Mouse (Mus musculus) limb, embryonic 14.5 days (tissue): ENCODE measurements around the gene Tekt5. TPM values are rescaled to one million over a fixed set of nuclear protein-coding genes. Genes with fewer than 3 reads are reported as not detected.

Experiments
- ATAC-seq: fragments of 200-750 bp; cut with Nextera tagmentation; 2 replicates; pipeline ENCODE4 v1.8.0; 2017; ENCODE audit warnings: low read depth, moderate number of reproducible peaks, moderate TSS enrichment; ENCODE audit not compliant: low FRiP score
- DNase-seq: peaks from one replicate; pipeline ENCODE4 v3.0.0-alpha.2; 2015; ENCODE audit warnings: low spot score
- H3K27ac ChIP-seq: fragments of 300-500 bp; sonication (generic); replicated peaks from 2 replicates; pipeline ENCODE4 v1.5.1; 2014; ENCODE audit warnings: low read depth, mild to moderate bottlenecking, low read length, moderate library complexity, mixed read lengths
- H3K27me3 ChIP-seq: fragments of 300-500 bp; sonication (generic); 2 replicates; pipeline ENCODE4 v1.6.1; 2014; ENCODE audit warnings: low read length, mixed read lengths; ENCODE audit not compliant: control insufficient read depth, insufficient read depth
- H3K36me3 ChIP-seq: fragments of 300-500 bp; sonication (generic); 2 replicates; pipeline ENCODE4 v1.6.1; 2014; ENCODE audit warnings: mild to moderate bottlenecking, low read length, moderate library complexity, mixed read lengths; ENCODE audit not compliant: control insufficient read depth, insufficient read depth
- H3K4me1 ChIP-seq: fragments of 300-500 bp; sonication (generic); 2 replicates; pipeline ENCODE4 v1.6.1; 2014; ENCODE audit warnings: antibody characterized with exemption, low read length, mixed read lengths; ENCODE audit not compliant: control insufficient read depth, insufficient read depth
- H3K4me2 ChIP-seq: fragments of 300-500 bp; sonication (generic); replicated peaks from 2 replicates; pipeline ENCODE4 v1.6.1; 2014; ENCODE audit warnings: low read depth, mild to moderate bottlenecking, low read length, moderate library complexity; ENCODE audit not compliant: severe bottlenecking
- H3K4me3 ChIP-seq: fragments of 300-500 bp; sonication (generic); replicated peaks from 2 replicates; pipeline ENCODE4 v1.5.1; 2014; ENCODE audit warnings: low read length
- H3K9ac ChIP-seq: fragments of 300-500 bp; sonication (generic); 2 replicates; pipeline ENCODE4 v1.6.1; 2014; ENCODE audit warnings: mild to moderate bottlenecking, low read depth, low read length, moderate library complexity; ENCODE audit not compliant: severe bottlenecking
- H3K9me3 ChIP-seq: fragments of 300-500 bp; sonication (generic); 2 replicates; pipeline ENCODE4 v1.6.1; 2016; ENCODE audit warnings: low read length; ENCODE audit not compliant: control insufficient read depth
- POLR2A ChIP-seq: fragments of 200-500 bp; IDR thresholded peaks from 2 replicates; pipeline ENCODE4 v1.8.0; 2012; ENCODE audit warnings: inconsistent platforms, mild to moderate bottlenecking, moderate library complexity, borderline replicate concordance; ENCODE audit not compliant: insufficient read depth, insufficient read length; ENCODE audit errors: extremely low read depth
- WGBS: fragments of 180-500 bp; shearing (Covaris S2); extraction: QIAGEN DNeasy Blood & Tissue Kit; methylation state at CpG from one replicate; pipeline ENCODE4 v1.1.7; 2014; 5-methylcytosine and 5-hydroxymethylcytosine counted together
- polyA plus RNA-seq, 2 experiments: library from polyadenylated mRNA; depleted of rRNA in 1 of 2; stranded (reverse) in 1 of 2; unstranded in 1 of 2; fragments of >200 nt; fragmentation: Nextera tagmentation in 1 of 2; extraction: Ambion mirVana in 1 of 2; gene quantifications; 2 replicates each; pipeline versions ENCODE4 v1.2.1 to v1.2.3; 2012 to 2014

Gene Tekt5
- 1.2 and 1.4 TPM in 2 replicates for polyA plus RNA-seq (2012; rRNA removed)
- polyA plus RNA-seq (2014; fragmentation: Nextera tagmentation; extraction: Ambion mirVana): 1.1 and 2.0 TPM in 2 replicates

DNA sequence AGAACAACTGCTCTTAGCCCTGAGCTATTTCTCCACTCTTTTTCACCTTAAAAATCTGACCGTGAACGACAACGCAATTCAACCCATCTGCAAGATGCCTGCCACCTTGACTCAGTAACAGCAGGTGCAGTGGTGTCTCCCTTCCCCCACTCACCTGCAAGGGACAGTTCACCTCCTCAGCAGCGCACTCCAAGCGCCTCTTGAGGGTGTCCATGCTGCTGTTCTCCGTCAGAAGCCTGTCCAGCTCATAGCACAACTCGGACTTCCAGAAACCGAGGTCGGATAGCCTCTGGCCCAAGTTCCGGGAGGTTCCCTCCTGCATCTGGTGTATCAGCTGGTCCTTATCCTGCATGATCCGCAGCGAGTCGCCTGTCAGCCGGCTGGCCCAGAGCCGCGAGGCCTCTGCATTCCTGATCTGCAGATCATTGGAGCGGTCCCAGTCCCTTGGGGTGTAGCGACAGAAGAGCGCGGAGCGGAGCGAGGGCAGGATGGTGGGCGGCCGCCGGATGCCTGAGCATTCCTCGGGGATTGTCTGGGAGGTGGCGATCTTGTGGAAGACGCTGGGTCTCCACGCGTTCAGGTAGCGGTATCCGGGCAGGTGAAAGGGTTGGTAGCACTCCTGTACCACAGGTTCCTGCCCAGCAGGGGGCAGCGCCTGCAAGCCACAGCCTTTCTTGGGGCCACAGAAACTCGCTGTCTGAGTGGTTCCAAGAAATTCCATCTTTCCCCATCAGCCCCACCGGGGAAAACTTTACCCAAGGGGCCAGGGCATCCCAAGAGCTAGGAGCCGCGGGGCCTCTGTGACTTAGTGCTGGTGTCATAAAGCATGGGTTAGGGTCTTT lies at the start of gene Tekt5:
TSS of gene Tekt5 (minus strand) at position 792 of the 842 bp plus-strand sequence.
- no peak within 1 kb of the TSS for H3K27ac ChIP-seq
- ATAC-seq (peak; percentile 50; the same call in 1 of the 2 replicates), DNase-seq (no peak)
- no peaks in the 10 kb centered on the region for H3K36me3 ChIP-seq
- H3K9ac ChIP-seq: no peak within 1 kb of the TSS
- H3K9me3 ChIP-seq: no peaks in the 10 kb centered on the region
- no peaks in the 10 kb centered on the region; the same call in 1 of the 2 replicates for H3K27me3 ChIP-seq
- H3K4me1 ChIP-seq: no peaks in the 10 kb centered on the region; the same call in 1 of the 2 replicates
- peak within 1 kb of the TSS; percentile 20 for H3K4me3 ChIP-seq
- H3K4me2 ChIP-seq: peak within 1 kb of the TSS; percentile 42
- 7% methylated on average over 36 of the region's 37 CpGs for WGBS
- no peak for TF ChIP-seq POLR2A

DNA sequence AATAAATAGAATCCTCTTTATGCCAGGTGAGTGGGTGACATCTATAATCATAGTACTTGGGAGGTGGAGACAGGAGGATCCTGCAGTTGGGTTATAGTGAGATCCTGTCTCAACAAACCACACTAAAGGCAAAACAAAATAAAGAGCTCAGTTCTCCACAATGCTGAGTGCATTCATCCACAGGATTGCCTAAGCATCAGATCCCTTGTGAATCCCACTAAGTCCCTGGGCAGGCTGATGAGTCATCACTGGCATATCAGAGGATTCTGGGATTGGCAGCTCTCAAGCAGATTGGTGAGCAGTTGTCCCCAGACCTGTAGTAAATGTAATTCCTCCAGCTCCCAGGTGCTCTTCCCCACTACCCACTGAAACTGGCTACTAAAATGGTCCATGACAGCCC lies 48.4 kb upstream of the Tekt5 start:
- ATAC-seq (no peak), DNase-seq (no peak)

DNA sequence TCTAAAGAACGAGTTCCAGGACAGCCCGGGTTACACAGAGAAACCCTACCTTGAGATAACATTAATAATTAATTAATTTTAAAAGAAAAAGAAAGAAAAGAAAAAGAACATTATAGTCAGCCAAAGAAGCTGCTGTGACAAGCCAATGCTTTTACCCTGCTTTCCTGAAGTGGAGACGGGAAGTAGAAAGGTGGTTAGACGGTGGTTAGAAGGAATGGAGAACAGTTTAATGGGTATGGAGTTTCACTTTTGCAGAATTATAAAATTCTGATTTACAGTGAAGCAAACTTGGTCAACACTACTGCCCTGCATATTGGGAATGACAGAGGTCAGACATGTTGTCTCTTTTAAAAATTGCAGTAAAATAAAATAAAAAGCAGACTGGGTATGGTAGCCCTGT lies 46.5 kb upstream of the Tekt5 start:
- Histone ChIP-seq H3K27me3 (no peaks in the 10 kb centered on the region), H3K36me3 (no peaks in the 10 kb centered on the region), H3K4me3 (no peak overlapping the region), H3K9me3 (no peaks in the 10 kb centered on the region), H3K4me2 (no peak overlapping the region), H3K4me1 (peaks cover 5% of the 10 kb centered on the region), H3K9ac (no peak overlapping the region), H3K27ac (no peak overlapping the region)
- DNase-seq (no peak), ATAC-seq (no peak)
- no peak for TF ChIP-seq POLR2A
- 78% methylated on average over 4 of the region's 4 CpGs for WGBS

More for the DNA sequence above, 48.4 kb upstream of the Tekt5 start:
- Histone ChIP-seq H3K4me1 (peaks cover 7% of the 10 kb centered on the region), H3K27ac (no peak overlapping the region), H3K4me3 (no peak overlapping the region), H3K27me3 (no peaks in the 10 kb centered on the region), H3K4me2 (no peak overlapping the region), H3K9ac (no peak overlapping the region), H3K9me3 (no peaks in the 10 kb centered on the region), H3K36me3 (no peaks in the 10 kb centered on the region)
- TF ChIP-seq POLR2A: no peak

DNA sequence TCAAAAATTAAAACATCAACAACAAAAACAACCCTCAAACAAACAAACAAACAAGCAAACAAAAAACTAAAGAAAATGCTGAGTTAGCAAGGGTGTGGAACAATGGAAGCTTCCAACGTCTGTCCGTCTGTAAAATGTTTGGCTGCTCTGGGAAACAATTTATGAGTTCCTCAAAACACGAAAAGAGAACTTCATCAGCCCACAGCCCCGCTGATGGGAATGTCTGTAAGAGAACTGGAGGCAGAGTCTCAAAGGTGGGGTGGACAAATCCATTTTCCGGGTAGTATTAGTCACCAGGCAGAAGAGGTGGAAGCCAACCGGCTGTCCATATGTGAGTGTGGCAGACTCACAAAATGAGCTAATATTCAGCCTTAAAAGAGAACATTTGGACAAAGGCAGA lies 46.0 kb upstream of the Tekt5 start:
- Histone ChIP-seq H3K4me3 (no peak overlapping the region), H3K27me3 (no peaks in the 10 kb centered on the region), H3K9ac (no peak overlapping the region), H3K4me2 (no peak overlapping the region), H3K36me3 (no peaks in the 10 kb centered on the region), H3K9me3 (no peaks in the 10 kb centered on the region), H3K27ac (no peak overlapping the region), H3K4me1 (peaks cover 2% of the 10 kb centered on the region)
- WGBS: 80% methylated on average over 6 of the region's 6 CpGs
- no peak for DNase-seq
- TF ChIP-seq POLR2A: no peak
- no peak for ATAC-seq

DNA sequence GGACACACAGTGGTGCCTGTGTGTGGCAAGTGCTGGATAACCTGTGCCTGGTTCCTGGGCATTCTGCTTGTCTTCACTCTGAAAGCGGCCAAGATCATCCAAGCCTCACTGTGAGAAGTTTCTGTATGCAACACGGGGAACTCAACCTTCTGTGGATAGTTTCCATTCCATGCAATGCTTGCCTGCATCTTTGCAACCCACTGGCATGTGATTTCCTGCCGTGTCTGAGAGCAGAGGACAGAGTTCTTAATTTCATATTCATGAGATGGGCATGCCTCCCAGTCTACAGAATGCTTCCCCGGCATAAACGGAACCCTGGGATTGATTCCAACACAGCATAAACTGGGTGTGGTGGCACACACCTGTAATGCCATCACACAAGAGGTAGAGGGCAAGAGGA lies 42.8 kb upstream of the Tekt5 start:
- Histone ChIP-seq H3K4me2 (no peak overlapping the region), H3K9me3 (no peaks in the 10 kb centered on the region), H3K27me3 (no peaks in the 10 kb centered on the region), H3K4me1 (no peaks in the 10 kb centered on the region), H3K36me3 (no peaks in the 10 kb centered on the region), H3K4me3 (no peak overlapping the region), H3K9ac (no peak overlapping the region), H3K27ac (no peak overlapping the region)
- no peak for TF ChIP-seq POLR2A
- DNase-seq: no peak
- WGBS: 91% methylated on average over 5 of the region's 5 CpGs
- ATAC-seq: no peak
